Mouse (Mus musculus) naive thymus-derived CD4-positive, alpha-beta T cell, adult 2 months (primary cell): ENCODE data around the gene Efl1.
"Not testable (repeated sequence)": the region's sequence is repeated elsewhere in the genome, so short reads cannot be mapped to it uniquely, and the experiment has no call there.

Experiments used
- DNase-seq: peaks from one replicate; pipeline ENCODE4 v3.0.0-alpha.2; 2011; ENCODE audit warnings: low read depth

Gene Efl1

DNA sequence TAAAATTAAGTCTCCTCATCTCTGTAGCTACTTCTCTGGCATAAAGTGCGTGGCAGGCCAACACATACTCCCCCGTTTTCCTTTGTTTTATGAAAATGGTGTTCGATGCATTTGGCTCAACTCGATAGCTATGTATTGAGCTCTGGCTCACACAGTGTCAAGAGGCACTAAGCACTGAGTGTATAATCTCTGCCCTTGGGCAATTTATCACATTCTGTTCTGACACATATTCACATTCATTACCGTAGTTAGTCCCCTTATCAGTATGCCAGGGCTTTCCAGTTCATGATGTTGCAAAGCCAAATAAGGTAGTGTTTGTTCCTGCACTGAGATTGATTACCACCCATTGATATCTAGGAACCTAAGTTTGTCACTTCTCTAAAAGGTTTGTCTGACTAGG lies 71.3 kb downstream of the Efl1 start:
- no peak for DNase-seq

DNA sequence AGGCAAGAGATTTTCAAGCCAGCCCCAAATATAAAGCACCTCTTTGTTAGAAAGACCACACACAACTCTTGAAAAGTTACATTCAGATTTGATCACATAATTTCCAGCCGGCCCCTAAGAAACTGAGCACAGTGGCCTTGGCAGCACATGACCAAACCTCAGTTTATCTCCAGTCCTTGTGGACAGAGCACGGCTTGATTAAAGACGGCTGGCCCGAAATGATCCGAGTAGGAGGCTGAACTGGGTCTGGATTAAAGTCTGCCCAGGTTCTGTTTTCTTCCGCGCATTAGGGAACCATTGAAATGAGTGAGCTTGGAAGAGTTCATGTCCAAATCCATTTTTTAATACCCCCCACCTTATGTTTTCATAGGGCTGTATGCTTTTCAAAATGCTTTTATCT lies 72.1 kb downstream of the Efl1 start:
- DNase-seq = no peak

DNA sequence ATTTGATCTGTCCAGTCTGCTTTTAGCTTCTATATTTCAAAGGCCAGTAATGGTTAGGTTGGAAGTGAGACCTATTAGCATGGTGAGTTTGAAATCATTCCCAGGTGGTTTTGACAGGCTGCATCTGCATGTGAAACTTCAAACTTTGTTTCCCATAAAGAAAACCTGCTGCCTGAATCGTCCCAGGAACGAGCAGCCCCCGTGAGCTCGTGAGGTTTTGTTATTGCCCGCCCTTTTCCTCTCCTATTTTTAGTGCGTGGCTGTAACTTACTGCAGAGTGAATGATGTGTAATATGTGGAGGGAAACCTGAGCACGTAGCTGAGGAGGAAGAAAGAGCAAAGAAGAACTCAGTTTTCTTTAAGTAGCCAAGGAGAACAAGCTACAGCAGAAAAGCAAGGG lies 72.5 kb downstream of the Efl1 start:
- DNase-seq = no peak

DNA sequence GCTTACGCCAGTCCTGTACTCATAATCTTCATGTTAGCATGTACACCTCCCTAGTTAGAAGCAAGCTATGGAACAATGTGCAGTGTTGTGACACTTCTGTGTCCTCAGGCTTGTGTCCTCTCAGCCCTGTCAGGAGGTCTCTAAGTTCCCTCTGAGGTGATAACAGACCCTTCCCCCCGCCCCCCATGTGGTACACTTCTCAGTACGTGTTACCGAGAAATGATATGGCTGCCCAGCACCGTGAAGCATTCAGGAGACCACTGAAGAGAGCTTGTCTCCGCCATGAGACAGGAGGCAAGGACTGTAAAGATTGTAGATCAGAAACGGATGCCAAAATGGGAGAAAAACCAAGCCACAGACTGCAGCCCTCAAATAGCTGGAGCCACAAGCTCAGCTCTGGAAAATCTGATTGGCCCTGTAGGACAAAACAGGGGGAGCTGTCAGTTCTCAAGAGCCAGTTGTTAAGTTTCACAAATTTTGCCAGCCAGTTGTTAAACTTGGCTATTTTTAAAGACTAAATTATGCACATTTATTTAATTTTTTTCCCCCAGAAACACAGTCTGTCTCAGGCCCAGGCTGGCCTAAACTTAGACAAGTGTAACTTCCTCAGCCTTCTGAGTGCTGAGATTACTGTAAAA lies 74.2 kb downstream of the Efl1 start:
- DNase-seq = no peak

DNA sequence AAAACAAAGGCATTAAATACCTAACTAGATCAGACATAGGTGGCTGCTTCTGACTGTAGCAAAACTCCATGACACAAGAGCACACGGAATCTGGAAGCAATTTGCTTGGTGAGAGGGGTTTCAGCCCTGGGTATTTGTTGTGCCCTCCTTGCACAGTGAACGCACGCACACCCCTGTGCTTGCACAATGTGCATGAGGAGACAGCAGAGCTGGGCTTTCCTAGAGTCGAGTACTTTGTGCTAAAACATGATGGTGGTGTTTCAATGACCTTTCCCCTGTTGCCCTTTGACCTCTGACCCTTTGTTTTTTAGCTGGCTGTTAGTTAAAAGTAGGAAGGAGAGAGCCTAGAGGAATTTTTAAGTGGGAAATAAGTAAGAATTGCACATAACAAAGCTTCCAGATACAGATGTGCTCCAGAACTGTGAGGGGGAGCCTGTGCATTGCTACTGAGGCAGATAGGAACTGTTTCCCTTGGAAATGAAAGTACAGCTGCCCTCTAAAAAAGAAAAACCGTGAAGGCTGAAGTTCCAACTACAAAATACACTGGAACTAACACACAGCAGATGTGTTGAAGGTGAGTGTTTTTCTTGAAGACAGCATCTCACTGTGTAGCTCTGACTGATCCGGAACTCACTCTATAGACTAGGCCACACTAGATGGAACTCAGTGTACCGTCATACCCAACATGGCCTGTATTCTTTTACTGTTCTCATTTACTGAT lies 74.9 kb downstream of the Efl1 start:
- DNase-seq = no peak

DNA sequence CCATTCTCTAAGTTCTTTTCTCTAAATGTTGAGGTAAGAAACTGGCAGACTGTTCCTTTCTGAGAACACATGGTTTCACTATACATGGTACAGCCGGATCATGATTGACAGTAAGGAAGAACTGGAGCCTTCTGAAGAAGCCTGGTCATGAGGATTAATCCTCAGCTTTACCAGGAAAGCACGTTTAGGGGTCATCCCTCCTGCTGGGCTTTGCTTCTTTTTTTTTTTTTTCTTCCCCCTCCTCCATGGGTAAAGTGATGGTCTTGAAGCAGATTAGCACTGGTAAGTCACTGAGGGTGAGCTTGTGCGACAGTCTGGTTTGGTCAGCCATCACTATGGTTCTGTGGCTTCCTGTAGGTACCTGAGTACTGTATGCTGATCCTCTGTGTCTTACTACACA lies 76.1 kb downstream of the Efl1 start:
- DNase-seq = no peak

DNA sequence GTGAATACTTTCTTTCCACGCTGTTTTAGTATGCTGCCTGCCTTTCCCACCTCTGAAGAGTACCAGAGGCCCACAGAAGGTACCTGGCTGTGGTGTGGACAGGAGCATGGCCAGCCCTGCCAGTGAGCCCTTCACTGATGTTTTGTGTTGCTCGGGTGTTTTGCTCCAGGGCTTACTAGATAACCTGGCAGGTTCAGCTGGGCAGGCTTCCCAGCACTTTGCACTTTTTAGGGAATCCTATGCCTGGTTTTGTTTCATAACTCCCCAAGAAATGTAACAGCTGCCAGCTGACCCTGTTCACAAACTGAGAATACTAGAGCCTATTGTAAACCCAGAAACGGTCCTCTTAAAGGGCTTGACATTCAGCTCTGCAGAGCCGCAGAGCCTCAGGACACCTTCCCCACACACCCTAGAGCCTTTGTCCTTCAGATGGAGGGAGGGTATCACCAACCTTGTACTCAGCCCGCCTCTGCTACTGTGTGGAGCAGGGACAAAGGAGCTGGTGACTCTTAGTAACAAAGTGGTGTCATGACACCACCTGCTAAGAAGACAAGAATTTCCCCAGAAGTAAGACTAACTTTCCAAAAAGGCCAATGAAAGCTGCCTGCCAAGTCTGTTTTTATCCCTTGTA lies 76.7 kb downstream of the Efl1 start:
- no peak for DNase-seq

DNA sequence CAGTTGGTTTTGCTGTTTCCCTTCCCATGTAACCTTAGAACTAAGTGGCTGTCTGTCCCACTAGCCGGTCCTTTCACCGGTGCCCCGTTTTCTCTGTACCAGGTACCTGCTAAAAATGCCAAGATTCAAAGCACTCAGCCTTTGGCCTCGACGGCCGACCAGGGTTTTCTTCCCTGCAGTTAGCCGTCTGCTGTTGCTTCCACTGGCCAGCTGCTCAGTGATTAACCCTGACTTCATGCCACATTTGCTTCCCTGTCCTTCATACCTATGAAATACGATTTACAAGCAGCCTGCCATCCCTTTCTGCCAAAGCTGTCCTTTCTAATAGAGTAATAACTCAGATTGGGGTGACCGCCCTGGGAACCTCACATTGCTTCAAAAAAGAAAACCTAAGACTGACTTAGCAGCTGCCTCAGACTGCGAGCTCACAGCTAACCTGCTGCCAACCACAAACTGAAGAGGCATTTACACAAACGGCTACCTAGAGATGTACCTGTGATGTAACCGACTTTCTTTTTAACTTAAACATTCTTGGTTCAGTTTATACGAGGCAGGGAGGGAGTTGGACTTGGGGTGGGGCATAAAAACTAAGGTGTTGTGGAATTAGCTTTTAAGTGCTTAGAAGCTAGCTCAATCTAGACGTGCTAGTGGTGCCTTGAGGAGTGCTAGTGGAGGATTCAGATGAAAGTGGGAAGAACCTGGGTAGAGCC lies 77.5 kb downstream of the Efl1 start:
- DNase-seq = no peak

DNA sequence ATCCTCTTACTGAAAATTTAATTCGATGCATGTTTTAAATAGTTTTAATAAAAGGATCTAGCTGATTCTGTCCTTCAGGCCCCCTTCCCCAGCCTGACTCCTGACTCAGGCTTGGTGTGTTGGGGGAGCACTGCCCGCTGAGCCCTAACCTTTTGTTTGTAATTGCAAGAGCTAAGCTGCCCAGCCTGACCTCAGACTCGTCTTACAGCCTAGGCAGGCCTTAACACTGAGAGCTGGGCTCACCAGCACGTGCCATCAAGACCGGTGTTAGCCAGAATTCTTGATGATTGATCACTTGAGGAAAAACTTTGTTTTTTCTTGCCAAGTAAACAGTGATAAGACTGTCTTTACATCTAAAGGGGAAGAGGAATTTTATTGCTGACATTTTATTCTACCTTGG lies 78.7 kb downstream of the Efl1 start:
- no peak for DNase-seq

DNA sequence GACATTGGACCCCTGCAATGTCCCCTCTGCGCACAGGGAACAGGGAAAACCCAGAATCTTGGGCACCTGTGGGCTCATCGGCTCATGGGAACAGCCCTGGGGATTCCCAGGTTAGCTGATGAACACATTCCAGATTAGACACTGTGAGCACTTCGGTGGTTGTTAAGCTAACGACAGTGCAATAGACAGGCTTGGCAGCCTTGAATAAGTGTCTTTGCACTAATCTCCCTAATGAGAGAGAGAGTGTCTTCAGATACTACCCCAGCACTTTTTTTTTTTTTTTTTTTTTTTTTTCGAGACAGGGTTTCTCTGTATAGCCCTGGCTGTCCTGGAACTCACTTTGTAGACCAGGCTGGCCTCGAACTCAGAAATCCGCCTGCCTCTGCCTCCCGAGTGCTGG lies 80.6 kb downstream of the Efl1 start:
- not testable (repeated sequence) for DNase-seq

DNA sequence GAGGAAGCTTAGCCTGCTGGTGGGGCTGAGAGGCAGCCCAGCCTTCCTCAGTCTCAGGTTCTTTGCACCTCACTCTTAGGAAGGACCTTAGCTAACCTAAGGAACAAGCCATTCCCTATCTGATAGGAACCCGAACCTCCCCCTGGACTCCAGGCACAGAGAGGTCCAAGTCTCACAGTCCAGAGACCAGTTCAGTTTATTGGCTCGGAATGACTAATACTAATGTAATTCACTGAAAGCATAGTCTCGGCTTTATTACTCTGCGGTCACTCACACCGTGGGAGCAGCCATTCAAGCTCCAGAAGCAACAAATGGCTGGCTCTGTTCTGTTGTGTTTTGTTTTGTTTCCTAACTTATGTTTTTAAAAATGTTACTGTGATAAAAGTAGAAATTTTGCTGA lies 84.7 kb downstream of the Efl1 start:
- no peak for DNase-seq

DNA sequence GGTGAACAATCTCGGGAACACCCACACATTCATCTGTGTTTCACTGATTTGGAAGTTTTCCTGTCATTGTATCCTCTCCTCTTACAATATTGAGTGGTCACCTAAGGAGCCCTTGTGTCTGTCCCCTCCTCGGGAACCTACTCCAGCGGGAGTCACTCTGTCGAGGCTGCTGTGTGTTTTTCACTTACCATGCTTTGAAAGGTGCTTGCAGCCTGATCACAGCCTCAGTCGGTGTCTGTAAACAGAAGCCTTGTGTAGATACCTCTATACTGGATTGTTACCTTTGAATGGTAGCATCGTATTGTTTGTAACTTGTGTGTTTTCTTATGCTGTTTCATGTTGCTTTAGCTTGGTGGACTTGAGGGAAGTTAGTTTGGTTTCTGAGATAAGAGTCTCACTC lies 85.6 kb downstream of the Efl1 start:
- DNase-seq = no peak

DNA sequence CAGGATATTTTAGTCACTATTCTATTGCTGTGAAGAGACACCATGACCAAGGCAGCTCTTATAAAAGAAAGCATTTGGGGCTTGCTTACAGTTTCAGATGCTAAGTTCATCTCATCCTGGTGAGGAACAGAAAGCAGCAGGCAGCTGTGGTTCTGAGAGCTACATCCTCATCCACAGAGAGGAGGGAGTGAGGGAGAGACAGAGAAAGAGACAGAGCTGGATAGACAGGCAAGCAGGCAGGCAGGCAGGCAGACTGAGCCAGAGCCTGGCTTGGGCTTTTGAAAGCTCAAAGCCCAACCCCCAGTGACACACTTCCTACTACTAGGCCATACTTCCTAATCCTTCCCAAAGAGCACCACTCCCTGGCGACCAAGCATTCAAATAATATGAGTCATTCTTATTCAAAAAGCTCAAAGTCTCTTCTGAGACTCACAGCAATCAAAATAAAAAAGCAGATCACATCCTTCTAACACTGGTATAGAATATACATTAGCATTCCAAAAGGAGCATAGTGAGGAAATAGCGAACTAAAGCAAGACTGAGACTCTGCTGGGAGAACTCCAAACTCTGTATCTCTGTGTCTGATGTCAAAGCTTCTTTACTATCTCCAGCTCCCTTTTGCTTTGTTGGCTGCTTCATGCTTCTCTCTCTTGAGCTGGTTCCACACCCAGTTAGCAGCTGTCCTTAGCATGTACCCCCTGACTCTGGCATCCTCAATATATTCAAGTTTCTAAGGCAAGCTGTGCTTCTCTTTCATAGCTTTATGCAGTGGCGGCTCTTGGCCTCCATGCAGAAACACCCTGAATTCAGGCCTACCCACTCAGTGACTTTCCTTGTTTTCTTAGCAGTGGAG lies 86.6 kb downstream of the Efl1 start:
- DNase-seq = no peak

DNA sequence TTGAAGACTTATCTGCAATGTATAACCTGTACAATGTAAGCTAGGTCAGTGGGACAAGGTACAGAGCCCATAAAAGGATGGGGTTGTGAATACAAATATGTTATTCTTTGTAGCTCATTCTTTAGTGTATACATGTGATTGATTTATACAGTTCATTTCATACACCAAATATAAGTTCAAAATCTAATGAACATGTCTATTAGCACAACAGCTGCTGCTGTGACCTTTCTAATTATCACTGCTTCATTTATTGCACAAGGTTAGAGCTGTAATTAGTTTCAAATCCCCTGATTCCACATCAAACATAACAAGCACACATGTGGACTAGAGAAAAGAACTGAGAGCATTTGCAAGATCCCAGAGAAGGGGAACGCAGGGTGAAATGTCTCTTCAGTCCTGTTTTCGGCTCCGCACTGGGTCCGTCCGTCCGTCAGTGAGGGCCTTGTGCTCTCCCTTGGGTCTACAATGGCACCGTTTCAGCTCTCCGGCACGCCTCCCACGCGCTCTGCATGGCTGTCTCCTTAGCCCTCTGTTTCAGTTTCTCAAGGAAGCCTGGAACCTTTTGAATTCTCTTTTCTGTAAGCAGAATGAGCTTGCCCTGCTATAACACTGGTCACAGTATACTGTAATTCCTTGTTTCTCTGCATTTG lies 94.8 kb downstream of the Efl1 start:
- DNase-seq = no peak

DNA sequence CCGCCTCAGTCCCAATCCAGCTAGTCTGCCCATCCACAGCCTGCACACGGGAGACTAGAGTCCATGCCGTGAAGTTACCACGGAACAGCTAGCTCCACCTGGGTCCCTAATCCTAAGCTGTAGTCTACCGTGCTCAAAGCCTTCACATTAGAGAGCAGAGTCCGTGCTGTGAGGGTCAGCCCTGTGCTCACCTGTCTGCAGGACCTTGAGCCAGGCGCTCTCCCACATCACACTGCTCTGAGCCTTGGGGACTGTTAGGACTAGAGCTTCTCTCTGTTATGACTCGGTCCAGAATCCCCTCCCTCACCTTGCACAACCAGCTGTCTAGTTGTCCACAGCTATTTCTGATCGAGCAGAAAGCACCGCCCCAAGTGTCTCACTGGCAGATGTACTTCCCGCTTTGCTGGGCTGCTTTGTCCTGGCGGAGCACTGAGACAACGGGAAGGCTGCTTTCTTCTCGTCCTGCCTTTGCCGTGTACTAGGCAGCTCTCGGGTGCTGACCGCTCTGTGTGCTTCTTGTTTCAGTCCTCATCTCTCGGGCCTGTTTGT lies 95.8 kb downstream of the Efl1 start:
- no peak for DNase-seq

DNA sequence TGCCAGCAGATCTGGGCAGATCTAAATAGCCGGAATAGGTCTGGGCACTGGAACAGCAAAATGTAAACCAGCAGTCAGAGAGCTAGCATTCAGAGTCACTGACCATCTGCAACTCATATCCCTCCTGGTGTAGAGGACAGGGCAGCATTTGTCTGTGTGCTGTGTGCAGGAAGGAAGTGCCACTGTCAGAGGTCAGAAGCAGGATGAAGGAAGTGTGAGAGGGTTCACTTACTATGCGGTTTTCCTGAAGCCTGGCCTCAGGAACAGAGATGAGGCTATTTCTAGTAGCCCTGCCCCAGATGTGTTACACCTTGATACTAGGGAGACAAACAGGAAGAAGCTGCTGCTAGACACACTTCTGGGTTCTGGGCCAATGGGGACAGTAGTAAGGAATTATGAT lies 100.4 kb downstream of the Efl1 start:
- no peak for DNase-seq

DNA sequence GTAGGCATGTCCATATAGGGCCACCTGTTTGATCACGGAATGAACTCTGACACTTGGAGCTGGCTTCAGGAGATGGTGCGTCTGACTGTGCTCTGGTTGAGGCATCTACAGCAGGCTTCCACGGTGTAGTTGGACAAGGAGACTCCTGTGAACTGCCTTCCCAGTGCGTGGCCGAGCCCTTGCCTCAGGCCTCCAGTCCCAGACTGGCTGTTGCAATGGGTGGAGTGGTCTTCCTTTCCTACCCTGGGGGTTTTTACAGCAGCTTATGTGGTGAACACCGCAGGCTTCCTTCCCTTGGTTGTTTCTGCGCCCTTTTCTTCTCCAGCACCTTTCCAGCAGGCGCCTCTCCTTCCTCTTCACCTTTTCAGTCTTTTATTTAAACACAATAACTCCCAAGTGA lies 100.8 kb downstream of the Efl1 start:
- no peak for DNase-seq

DNA sequence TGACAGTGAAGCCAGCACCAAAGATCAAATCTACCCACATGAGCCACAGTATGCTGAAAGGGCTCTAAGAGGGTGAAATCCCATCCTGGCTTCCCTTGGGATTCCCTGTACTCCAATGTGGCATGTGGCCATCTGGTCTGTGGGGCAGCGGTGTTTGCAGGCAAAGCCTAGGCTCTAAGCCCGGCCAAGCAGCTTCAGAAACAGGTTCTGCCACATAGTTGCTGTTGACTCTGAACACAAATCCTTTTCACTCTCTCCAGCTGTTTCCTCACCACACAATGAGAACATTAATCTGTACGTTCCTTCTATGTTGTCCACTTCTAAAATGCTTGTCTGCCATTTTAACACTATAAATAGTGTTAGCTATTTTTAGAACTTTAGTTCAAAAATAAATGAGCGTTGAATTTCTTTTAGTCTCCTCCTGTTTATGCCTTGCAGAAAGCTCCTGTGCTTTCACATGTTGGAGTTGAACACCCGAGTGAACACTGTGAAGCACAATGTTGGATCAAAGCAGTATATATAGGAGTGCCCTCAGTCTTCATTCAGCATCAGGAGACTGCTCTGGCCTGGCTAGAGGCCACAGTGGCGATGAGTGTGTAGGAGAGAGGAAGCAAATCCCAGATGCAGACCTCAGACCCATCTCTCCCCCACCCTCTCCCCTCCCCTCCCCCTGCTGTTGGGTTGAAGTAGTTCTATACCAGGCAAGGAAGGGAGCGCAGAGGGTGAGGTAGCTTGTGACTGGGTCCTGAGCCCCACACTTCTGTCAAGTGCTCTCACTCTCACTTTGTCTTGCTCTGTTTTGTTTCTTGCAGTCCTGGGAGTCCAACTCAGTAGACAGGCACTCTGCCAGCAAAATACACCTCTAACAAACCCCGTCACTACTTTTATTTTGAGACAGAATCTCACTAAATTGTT lies 104.0 kb downstream of the Efl1 start:
- no peak for DNase-seq

DNA sequence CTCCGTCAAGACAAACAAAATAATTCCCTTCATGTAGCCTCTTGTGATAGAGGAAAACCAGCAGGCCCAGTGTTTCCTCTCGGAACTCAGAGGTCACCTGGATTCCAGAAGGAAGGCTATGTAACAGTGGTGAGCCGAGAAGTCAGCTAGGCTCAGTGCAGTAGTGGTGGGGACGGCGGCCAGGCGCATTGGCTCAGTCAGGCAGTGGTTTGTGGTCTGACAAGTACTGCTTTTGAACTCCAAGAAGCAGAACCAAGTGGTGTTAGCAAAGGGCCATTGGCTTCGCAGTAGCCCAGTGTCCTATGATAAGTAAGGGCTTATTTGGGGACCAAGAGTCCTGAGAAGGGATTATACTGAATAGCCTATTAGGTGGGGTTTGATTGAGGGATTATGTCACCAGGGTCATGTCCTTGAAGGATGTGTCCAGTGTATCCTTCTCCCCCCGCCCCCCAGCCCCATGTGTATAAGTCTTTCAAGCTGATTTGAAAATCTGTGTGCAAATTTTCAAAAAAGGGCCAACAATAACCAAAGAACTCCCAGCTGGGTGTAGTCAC lies 107.3 kb downstream of the Efl1 start:
- no peak for DNase-seq

DNA sequence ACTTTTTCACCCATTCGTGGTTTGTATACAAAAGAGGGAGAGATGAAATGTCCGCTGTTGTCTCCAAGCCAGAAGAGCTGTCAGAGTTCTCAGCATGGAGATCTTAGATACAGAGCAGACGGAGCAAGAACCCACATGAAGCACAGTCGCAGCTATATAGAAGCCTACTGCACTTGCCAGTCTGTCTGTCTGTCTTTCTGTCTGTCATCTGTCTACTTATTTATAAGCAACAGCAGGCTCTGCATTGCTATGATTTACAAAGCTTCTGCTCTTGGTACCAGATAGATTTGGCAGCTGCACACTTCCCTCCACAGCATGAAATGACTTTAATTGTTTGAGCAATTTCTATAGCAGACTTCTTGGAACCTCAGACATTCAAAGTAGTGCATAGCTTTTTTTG lies 110.1 kb downstream of the Efl1 start:
- no peak for DNase-seq
